Mouse (Mus musculus): Measurements from ENCODE around the gene 0610010K14Rik.

DNA sequence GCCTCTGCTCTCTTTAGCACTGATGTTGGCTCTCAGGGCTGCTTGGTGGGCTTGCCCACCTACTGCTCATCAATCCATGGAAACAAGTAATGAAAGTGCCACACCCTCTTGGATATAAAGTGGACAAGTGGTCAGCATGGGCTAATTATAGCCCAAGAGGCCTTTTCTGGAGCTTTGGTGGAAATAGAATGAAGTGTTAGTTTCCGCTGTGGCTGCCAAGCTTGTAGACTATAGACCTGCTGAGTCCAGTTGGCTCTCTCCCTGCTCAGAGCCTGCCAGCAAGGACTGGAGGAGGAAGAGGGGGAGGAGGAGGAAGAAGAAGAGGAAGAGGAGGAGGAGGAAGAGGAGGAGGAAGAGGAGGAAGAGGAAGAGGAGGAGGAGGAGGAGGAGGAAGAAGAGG, 28.7 kb upstream of the 0610010K14Rik start:
- TF ChIP-seq CTCF (IDR thresholded peaks at IDR 0.05; ENCODE audit: insufficient read depth, low read length), result no peak
- no peak for TF ChIP-seq POLR2A (IDR thresholded peaks at IDR 0.05; ENCODE audit: borderline replicate concordance, extremely low read depth, low read depth, low read length)
